Mouse (Mus musculus) mouse trophoblast stem cell (cell line): ENCODE measurements around the gene 6030458C11Rik.

Experiments used
- in situ Hi-C, 2 experiments: fragments of 300-500 bp; cut with MseI, MboI; formaldehyde crosslinking; loops; 2 replicates in 1 of 2; 3 replicates in 1 of 2; pipeline ENCODE4 v1.15.1; 2025

6030458C11Rik gene

DNA sequence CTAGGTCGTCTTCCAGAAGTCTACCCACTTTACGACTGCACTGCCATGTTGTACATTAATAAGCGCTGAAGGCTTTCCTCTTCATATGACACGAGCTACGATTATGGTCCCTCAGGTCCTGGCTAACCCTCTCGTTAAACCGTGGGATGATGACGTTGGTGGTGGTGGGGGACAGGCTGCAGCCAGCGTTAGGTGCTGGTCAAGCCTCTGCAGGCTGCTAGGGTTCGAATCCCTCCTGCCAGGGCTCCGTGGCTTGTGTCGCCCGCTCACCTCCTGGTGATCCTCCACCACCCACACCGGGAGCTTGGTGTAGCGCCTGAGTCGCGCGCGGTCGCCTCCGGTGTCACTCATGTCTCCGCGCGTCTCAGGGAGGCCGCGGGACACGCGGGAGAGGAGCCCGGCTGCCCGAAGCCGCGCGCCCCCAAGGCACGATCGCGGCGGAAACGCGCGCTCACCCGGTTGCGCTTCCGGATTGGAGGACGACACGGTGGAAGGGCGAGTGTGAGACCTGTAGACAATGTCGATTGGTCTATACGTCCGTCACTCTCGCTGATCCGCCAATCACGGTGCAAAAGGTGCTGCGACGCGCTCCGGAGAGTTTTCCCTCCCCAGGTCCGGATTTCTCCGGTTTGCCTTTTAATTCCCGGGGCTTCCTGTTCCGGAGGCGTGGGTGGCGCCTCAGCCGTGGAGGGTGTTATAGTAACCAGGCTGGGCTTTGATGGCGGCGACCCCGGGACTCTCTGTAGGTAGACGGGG, at the start of gene 6030458C11Rik, which contains the start of gene Drosha:
6030458C11Rik (minus strand) TSS at position 453 of the 756 bp plus-strand sequence.
Drosha (plus strand) TSS at position 619 of the 756 bp plus-strand sequence.
- in situ Hi-C loops = no loop called here

DNA sequence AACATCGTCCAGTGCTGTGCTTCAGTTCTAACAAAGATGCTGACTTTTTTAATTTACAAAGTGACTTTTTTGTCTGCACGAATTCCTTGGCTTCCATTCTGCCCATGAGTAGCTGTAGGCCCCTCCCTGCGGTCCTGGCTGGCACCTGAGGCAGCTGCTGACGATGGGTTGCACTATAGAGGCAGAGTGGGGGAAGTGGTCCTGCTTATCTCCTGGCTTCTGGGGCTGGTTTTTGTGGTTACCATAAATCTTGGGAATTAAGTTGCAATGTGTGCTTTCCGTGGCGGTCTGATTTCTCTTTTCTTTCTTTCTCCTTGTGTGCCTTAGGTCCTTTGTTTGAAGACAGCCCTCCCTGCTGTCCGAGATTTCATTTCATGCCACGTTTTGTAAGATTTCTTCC, 42.8 kb upstream of the 6030458C11Rik start:
- in situ Hi-C loops = no loop called here

DNA sequence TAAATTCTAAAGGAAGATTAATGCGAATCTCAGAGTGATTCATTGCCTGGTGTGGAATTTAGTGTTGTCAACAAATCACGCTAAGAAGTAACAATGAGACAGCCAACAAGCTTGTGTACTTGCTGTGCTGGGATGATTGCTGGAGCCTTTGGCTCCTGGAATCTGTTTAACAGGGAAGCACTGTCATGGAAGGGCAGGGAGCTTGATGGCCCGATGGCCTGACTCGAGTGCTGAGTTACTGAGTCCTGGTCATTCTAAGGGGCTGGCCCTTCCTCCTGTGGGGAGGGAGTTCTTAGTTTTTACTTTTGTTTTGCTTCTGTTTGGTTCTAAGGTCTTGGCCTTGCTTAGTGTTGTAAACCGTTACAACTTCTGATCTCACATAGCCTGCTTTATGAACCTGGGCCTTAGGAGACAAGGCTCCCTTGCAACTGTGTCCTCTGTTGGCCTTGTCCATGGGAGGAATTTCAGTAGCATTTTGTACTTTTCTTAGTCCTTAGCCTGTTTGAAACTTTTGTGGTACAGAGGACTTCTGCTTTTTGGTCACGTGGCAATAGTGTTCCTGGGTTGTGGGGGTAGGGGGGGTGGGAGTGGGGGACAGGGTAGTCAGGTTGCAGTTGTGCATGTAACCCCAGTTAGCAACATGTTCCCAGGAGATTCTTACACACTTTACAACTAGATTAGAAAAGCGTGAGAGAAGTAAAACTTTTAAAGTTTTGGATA, 41.3 kb upstream of the 6030458C11Rik start:
- in situ Hi-C loops = no loop called here

DNA sequence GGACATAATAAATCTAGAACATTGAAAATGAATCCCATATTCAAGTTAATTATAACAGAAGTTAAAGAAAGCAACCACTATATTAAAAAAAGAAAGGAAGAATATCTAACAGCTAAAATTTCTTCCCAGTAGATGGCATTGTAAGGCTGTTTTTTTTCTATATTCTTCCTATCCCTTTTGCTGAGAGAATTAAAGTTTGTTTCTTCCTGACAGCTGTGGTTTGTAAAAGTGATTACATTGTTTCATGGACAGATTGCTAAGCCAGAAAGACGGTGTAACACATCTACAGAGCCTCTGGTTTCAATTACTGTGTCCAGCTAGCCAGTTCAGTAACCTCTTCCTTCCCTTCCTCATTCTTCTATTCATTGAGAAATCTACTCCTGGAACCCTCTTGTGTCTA, 39.2 kb upstream of the 6030458C11Rik start:
- in situ Hi-C loops = no loop called here

DNA sequence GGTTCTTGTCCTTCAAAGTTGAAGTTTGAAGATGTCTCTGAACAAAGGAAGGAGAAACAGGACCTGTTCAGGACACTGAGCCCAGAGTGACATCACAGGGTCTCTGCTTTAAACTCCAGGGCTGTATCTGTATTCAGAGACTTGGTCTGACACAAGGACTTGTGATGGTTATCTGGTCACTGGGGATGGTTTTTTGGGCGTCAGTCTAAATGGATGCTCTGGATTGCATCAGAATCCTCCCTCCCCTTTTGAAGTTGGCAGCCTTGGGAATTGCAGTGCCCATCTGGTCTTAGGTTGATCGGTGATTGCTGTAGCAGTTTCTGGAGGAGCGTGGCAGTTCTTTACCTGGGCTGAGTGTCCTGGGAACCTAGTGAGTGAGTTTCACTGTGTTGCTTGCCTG, 37.6 kb upstream of the 6030458C11Rik start:
- in situ Hi-C loops = no loop called here

DNA sequence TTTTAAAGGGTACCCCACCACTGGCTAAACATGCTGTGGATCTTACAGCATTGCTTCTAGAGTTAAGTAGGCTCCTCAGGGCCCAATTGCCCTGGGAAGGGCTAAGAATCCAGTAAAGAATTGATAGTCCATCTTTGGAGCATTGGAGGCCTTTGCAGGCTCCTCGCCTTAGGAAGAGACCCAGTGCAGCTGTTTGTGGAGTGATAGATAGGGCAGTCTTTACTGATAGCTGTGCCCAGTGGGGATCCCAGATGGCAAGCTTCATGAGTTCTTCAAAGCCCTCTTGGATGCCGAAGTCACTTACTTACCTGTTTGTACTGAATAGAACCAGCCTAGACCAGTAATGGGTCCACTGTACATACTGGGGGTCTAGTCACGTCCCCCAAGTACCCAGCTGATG, 34.2 kb upstream of the 6030458C11Rik start:
- in situ Hi-C loops = no loop called here

DNA sequence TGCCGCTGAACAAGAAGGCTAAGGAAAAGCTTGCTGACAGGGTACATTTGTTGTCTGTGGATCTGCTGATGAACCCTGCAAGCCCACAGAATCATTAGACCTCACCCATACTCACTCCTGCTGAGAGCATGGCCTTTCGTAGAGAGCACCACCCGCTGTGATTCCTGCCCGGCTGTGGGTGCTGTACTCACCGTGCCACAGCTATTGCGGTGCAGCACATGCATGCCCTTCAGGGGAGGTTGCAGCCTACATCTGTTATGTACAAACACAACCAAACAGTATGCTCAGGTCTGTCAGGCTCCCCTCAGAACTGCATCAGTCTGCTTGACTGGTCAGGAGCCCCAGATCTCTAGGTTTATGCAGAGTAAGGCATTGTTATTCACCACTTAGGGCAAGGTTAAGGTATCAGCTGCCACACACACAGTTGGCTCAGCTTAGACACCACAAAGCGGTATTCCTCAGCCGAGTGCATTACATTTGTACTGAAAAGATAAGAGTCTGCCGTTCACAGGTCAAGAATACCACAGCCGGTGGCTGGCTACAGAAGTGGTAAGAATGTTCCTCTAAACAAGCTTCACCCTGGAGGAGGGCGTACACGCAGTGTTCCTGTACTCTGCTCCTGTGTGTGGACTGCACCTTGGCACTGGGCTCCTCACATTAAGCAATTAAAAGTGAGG, 33.5 kb upstream of the 6030458C11Rik start:
- in situ Hi-C loops = no loop called here

DNA sequence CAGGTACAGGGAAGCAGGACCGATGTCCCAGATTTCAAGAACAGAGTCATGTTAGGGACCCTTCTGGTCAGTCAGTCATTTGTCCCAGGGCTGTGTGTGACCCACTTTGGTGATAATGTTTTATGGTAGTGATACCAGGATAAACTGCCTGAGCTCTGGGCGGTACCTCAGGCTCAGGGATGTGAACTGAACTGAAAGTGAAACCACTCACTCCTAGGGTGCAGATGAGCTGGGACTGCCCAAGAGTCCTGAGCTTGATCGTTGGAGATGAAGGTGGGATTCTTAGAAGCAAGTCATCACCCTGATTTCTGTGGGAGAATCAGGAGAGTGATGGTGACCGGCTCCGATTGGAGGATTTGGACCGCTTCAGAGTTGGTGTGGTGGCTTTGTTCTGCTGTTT, 32.3 kb upstream of the 6030458C11Rik start:
- in situ Hi-C loops = no loop called here

DNA sequence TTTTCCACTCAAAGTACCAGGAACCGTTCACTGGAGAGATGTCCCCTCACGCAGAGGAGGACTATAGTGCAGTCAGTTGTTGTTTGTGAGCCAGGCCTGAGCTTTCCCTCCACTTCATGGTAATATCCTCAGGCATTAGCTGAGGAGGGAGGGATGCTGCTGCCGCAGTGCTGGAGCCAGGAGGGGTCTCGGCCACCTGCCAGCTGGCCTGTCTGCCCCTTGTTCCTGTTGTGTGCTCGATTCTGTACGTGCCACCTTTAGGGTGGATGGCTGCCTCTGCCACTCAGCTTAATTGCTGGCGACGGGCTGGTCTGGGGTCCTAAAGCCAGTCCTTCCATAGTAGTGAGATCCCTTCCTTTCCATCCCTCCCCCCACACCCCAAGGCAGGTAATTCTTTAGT, 29.0 kb upstream of the 6030458C11Rik start:
- in situ Hi-C loops = no loop called here

DNA sequence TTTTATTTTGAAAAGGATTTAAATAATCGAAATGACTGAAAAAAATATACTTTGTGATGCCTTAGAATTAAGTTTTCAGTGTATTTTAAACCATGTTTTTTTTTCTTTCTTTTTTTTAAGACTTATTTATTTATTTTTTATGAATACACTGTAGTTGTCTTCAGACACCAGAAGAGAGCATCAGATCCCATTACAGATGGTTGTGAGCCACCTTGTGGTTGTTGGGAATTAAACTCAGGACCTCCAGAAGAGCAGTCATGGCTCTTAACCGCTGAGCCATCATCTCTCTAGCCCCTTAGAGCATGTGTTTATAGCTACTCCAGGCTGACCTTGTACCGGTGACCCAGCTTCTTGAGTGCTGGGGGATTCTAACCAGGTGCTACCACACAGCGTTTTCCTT, 24.9 kb upstream of the 6030458C11Rik start:
- in situ Hi-C loops = no loop called here

DNA sequence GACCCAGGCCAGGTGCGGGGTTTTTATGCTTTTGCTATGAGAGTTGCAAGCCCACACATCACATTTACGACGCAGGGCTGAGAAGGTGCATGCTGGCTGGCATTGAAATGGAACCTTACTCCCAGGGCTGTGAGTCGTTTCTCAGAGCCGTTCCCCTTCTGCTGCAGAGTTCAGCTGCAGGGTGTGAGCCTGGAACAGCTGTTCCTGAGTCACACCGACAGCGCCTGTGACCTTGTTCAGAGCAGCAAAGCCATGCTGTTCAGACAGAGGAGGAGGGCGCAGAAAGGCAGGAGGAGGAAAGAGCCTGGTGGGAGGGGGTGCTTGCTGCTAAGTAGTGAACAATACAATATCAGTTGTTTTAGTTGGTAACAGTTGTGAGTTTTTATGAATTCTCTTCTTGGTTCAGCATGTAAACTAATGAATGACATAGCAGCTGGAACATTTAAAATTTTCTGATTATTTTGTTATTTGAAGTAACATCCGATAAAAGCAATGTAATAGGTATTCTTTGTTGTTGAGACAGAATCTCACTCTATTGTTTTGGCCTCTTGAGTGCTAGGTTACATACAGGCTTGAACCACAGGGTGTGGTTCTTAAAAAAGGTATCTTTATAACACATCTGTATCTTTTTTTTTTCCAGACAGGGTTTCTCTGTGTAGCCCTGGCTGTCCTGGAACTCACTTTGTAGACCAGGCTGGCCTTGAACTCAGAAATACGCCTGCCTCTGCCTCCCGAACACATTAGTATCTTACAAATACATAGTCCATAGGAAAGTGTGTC, 23.9 kb upstream of the 6030458C11Rik start:
- in situ Hi-C loops = no loop called here

DNA sequence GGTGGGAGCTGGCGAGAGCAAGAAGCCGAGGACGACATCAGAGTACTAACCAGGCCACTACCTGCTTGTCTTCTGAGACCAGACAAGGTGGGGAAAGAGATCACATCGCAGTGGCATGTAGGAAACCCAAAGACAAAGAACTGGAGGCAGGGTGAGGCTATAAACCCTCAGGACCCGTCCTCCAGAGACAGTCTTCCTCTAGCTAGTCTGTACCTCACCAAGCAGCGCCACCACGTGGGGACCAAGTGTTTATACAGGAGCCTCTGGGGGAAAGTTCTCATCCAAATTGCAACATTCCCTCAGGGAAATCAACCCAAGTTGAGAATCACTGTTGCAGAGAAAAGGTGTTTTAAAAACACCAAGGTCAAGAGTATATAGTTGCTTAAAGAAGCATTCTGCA, 18.4 kb upstream of the 6030458C11Rik start:
- in situ Hi-C loops = no loop called here

DNA sequence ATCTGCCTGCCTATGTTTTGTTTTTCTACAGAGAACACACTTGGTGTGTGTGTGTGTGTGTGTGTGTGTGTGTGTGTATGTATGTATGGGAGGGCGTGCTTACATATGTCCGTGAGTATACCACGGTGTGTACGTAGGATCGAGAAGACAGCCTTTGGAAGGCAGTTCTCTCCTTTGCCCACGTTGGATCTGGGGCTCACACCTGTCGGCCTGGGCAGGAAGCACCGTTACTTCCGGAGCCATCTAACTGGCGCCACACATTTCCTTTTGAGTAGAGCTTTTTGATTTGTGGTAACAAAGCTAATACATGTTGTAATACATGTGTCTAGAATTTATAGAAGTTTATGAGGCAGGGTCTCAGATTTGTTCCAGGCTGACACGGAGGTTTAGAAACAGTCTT, 16.3 kb upstream of the 6030458C11Rik start:
- in situ Hi-C loops = no loop called here

DNA sequence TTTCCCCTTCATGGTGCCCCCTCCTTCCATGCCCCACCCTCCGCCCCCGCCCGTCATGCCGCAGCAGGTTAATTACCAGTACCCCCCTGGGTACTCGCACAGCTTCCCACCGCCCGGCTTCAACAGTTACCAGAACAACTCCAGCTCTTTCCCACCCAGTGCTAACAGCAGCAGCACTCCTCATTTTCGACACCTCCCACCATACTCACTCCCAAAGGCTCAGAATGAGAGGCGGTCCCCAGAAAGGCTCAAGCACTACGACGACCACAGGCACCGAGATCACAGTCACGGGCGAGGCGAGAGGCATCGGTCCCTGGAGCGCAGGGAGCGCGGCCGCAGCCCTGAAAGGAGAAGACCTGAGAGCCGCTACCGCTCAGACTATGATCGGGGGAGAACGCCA, 9.8 kb upstream of the 6030458C11Rik start:
- in situ Hi-C loops = no loop called here

DNA sequence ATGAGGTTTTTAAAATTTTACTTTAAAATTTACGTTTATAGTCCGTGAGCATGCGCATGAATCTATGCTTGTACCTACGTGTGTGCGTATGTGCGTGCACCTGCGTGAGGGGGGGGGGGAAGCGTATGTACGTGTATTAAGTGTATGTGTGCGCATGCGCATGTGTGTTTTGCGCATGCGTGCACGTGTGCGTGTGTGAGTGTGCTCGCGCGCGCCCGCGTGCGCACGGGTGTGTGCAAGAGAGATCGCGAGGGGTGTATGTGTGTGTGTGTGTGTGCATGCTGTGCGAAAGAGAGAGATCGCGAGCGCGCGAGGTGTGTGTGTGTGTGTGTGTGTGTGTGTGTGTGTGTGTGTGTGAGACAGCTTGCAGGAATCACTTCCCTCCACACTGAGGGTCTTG, 8.9 kb upstream of the 6030458C11Rik start:
- in situ Hi-C loops = no loop called here

DNA sequence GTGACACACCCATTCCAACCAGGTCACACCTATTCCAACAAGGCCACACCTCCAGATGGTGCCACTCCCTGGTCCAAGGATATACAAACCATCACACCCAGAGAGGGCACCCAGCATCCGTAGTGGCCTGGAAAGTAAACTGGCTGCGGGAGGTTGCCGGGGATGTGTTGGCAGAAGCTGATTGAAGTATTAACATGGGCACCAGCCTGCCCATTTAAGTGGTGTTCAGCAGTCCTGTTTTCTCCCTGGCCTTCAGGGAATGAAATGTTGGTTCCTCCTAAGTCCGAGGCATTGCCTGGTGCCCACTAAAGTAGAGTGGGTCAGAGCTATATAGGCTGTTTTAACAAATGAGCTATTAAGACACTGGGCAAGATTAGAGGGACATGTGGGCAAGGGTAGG, 8.2 kb upstream of the 6030458C11Rik start:
- in situ Hi-C loops = no loop called here

DNA sequence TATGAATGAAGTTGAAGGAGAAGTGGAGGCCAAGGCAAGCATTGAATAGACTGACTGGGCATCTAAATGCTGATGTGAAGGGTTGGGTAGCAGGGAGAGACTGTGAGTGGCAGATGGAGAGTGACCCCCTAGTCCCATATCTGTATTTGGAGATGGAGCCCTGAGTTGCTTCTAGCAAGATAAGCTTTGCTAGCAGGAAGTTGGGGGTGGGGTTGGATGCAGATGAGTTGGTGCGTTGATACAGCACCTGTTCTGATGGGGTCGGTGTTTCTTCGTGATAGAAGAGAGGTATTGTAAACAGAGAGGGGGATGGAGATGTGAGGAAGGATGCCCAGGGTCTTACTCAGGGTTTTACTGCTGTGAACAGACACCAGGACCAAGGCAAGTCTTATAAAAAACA, 5.4 kb upstream of the 6030458C11Rik start:
- in situ Hi-C loops = no loop called here

DNA sequence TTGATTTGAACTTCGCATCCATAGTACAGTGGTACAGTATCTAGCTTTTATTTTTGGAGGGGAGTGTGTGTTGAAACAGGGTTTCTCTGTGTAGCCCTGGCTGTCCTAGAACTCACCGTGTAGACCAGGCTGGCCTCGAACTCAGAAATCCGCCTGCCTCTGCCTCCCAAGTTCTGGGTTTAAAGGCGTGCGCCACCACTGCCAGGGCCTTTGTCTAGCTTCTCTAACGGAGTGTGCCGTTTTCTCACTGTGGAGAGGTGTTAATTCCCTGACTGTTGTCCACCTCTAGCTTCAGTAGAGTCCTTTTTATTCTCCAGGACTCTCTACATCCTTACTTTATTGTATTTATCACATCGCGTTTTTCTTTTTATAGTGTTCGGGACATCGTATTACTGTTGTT, 959 bp upstream of the 6030458C11Rik start:
- in situ Hi-C loops = no loop called here

DNA sequence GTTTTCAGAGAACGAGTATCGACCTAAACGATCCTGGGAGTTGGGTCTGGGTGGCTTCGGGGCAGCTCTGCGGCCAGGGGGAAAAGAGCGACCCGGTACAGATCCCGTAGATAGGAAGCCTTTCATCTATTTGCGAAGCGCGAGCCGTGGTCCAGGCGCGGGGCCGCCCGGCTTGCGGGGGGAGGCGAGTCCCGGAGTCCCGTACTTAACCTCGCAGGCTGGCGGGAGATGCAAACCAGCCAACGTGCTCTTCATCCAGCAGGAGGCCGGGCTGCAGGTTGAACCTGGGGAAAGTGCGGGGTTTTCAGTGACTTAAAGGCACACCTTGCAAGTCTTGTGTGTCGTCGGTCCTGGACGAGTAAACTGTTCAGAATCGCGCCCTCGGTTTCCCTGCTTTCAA, 516 bp upstream of the 6030458C11Rik start:
- in situ Hi-C loops = no loop called here

DNA sequence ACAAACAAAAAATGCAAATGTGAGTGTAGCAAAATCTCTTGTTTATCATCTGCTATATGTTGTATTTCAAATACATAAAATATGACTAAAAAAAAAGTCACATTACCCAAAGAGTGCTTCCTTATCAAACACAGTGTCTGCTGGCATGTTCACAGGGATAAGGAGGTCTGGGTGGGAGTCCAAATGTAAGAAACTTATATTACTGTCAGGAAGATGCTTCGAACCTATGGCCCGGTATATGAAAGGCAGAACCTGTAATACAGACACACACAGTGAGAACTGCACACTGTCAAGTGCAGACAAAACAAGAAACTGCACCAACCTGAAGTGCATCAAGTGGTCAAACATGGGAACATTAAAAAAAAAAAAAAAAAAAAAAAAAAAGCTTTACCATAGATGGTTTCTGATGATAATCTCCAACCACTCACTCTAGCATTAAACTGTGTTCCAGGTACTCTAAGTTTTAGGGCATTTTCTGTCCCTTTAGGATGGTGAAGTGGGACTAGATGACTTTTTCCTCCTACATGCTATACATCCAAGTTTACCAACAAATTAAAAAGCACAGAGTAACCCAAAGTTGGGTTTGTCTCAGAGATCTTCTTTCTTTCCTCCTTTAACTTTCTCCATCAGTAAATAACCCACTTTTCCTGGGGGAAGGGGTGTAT, 862 bp downstream of the 6030458C11Rik start:
- in situ Hi-C loops = no loop called here
